Mouse (Mus musculus): ENCODE results near the gene Gm20388.

DNA sequence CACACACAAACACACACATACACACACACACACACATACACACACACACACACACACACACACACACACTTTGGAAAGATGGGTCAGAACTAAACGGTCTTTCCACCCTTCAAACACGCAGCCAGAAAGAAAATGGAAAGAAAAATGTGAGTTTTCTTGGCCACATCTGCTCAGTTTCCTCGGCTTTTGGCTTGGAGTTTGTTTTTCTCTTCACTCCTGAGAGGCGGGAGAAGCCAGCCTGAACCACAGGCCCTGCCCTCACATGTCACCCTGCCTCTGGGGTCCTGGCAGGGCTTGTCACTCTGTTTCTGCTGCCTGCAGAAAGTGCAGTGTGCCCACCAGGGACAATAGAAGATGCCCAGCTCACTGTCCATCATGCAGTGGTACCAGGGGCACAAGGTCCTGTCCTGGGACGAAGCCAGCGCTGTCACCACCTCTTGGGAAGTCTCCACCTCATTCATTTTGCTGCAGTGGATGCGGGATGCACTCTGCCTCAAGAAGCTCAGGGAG, 2189.1 kb downstream of the Gm20388 start:
- no peak for TF ChIP-seq CTCF (IDR thresholded peaks at IDR 0.05; ENCODE audit: low read depth)
- TF ChIP-seq EP300 (IDR thresholded peaks at IDR 0.05; ENCODE audit: low read depth): no peak
